Mouse (Mus musculus): ENCODE data around the gene Maml1. TPM values are rescaled to one million over a fixed set of nuclear protein-coding genes. Genes with fewer than 3 reads are reported as not detected.

Maml1 gene
- polyA plus RNA-seq, 1 experiment from 2014 or later: 3.0 TPM

DNA sequence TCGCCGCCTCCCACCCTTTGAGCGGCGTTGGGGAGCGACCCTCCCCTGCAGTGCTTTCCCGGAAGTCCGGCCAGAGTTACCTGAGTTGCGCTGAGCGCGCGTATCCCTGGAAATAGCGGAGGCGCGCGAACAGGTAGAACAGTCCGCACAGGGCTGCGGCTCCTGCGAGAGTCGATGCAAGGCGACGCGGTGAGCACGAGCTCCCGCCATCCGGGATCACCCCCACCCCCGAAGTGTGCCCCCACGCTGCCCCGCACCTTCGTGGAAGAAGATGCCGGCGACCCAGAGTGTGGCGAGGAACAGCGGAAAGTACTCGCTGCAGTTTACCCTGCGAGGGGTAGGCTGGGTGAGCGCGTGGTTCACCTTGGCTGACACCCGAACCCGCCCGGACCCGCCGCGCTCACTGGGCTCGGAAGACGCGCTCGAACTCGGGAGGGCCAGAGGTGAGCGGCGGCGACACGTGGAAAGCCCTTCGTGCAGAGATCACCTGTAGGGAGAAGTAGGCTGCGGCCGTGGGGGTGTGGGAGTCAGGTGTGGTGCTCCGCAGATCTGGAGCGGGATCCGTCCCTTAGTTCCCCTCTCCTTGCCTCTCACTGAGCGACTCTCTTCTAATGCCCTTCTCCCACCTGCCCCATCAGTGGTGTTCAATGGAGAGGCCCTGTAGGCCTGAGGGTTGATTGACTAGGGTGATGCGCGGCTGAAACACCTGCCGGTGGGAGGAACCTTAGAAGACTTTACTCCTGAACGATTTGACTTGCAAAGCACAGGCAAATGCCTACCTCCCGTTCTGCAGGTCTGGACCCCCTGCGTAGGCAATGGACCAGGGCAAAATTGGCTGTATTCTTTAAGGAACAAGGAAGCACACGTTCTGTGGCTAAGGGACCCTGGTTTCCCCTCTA lies 54.9 kb downstream of the Maml1 start:
- H3K9ac ChIP-seq (ENCODE audit: low read depth, low read length): peak overlapping the region; percentile 63

DNA sequence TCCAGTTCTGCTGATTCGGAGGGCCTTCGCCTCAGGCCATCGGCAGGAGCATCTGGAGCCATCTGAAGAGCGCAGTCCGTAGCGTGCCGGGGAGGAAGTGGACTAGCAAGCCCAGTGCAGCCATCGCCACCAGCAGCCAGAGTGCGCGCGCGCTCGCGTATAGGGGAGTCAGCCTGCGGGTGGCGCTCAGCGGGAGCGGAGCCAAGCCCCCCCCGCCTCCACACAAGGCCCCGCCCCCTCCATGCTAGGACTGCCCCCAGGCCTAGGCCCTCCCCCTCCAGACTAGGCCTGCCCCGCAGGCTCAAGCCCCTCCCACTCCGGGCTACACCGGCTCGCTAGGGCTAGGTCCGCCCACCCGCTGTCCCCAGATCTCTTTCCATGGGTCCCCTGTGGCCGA lies 55.6 kb downstream of the Maml1 start:
- peak overlapping the region; percentile 96 for H3K4me2 ChIP-seq (ENCODE audit: low read depth, low read length)
- peak overlapping the region; percentile 63 for H3K9ac ChIP-seq (ENCODE audit: low read depth, low read length)
- no peaks in the 10 kb centered on the region for H3K9me3 ChIP-seq (ENCODE audit: control insufficient read depth, low read length)
- peaks cover 18% of the 10 kb centered on the region for H3K36me3 ChIP-seq (ENCODE audit: control insufficient read depth, insufficient read depth, low read length)
- peak; percentile 94 for ATAC-seq
- H3K27ac ChIP-seq (ENCODE audit: low read length): no peak overlapping the region
- H3K27me3 ChIP-seq (replicated peaks; ENCODE audit: control insufficient read depth, insufficient read depth, low read length): no peaks in the 10 kb centered on the region
- H3K4me1 ChIP-seq (ENCODE audit: control insufficient read depth, insufficient read depth, low read length): peaks cover 20% of the 10 kb centered on the region
- 1% methylated on average over 26 of the region's 27 CpGs for WGBS
- peak overlapping the region; percentile 69 for H3K4me3 ChIP-seq (ENCODE audit: low read length)

More for the DNA sequence above, 54.9 kb downstream of the Maml1 start:
- 2% methylated on average over 66 of the region's 66 CpGs for WGBS
- peak overlapping the region; percentile 69 for H3K4me3 ChIP-seq (ENCODE audit: low read length)
- peak overlapping the region; percentile 18; the same call in 1 of the 2 replicates for H3K27ac ChIP-seq (ENCODE audit: low read length)
- H3K36me3 ChIP-seq (ENCODE audit: control insufficient read depth, insufficient read depth, low read length): peaks cover 18% of the 10 kb centered on the region
- H3K9me3 ChIP-seq (ENCODE audit: control insufficient read depth, low read length): no peaks in the 10 kb centered on the region
- peaks cover 20% of the 10 kb centered on the region for H3K4me1 ChIP-seq (ENCODE audit: control insufficient read depth, insufficient read depth, low read length)
- peak overlapping the region; percentile 96 for H3K4me2 ChIP-seq (ENCODE audit: low read depth, low read length)
- ATAC-seq: peak; percentile 43
- H3K27me3 ChIP-seq (replicated peaks; ENCODE audit: control insufficient read depth, insufficient read depth, low read length): no peaks in the 10 kb centered on the region

DNA sequence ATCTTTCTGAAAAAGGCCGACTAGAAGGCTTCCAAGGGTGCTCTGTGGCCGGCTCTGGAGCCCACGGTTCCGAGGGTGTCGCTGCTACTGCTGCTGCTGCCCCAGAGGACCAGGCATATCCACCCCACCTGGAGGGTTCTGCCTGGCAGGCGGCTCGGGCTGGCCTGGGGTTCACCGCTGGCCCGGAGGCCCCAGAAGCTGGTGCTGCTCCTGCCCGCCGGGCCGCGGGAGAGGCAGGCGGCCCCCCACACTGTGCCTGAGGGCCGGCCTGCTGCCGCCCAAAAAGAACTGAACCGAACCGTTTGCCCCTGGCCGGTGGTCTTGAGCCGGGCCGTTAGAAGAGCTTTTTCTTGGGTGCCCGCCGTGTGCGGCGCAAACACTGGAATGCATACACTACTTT lies 57.5 kb downstream of the Maml1 start:
- Histone ChIP-seq H3K9ac (ENCODE audit: low read depth, low read length) (no peak overlapping the region), H3K36me3 (ENCODE audit: control insufficient read depth, insufficient read depth, low read length) (peaks cover 18% of the 10 kb centered on the region), H3K27me3 (replicated peaks; ENCODE audit: control insufficient read depth, insufficient read depth, low read length) (no peaks in the 10 kb centered on the region), H3K4me3 (ENCODE audit: low read length) (no peak overlapping the region), H3K9me3 (ENCODE audit: control insufficient read depth, low read length) (no peaks in the 10 kb centered on the region), H3K4me1 (ENCODE audit: control insufficient read depth, insufficient read depth, low read length) (peaks cover 35% of the 10 kb centered on the region), H3K27ac (ENCODE audit: low read length) (no peak overlapping the region), H3K4me2 (ENCODE audit: low read depth, low read length) (no peak overlapping the region)
- WGBS: 96% methylated on average over 25 of the region's 25 CpGs
- ATAC-seq: no peak

DNA sequence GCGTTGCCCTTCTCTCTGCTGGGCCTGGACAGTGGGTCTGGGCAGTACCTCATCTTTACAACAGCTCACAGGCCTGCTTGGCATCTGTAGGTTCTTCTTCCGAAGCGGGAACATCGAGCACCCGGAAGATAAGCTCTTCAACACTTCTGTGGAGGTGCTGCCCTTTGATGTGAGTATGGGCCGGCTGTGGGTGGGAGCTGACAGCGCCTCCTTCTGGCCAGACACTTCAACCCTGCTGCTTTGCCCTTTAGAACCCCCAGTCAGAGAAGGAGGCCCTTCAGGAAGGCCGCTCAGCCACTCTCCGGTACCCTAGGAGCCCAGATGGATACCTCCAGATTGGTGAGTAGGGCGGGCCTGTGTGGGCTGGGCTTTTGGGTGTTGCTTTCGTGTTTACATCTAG lies 58.1 kb downstream of the Maml1 start:
- ATAC-seq: no peak
- Histone ChIP-seq H3K4me3 (ENCODE audit: low read length) (no peak overlapping the region), H3K27me3 (replicated peaks; ENCODE audit: control insufficient read depth, insufficient read depth, low read length) (no peaks in the 10 kb centered on the region), H3K4me2 (ENCODE audit: low read depth, low read length) (no peak overlapping the region), H3K9ac (ENCODE audit: low read depth, low read length) (no peak overlapping the region), H3K9me3 (ENCODE audit: control insufficient read depth, low read length) (no peaks in the 10 kb centered on the region), H3K27ac (ENCODE audit: low read length) (no peak overlapping the region), H3K4me1 (ENCODE audit: control insufficient read depth, insufficient read depth, low read length) (peaks cover 41% of the 10 kb centered on the region), H3K36me3 (ENCODE audit: control insufficient read depth, insufficient read depth, low read length) (peaks cover 18% of the 10 kb centered on the region)
- 87% methylated on average over 11 of the region's 11 CpGs for WGBS

DNA sequence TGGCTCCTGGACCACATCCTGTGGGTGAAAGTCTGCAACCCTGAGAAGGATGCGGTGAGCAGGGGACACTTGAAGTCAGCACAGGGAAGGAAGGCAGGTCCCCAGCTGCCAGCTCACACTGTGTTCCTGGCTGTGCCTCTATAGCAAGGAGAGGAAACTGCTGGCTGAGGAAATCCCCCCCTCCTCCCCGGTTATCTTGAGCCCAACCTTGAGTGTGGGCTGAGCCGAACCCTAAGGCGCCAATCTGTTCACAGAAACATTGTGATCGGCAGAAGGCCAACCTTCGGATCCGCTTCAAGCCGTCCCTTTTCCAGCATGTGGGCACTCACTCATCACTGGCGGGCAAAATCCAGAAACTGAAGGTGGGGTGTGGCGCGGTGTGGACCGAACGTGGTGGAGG lies 59.1 kb downstream of the Maml1 start:
- no peak overlapping the region for H3K4me3 ChIP-seq (ENCODE audit: low read length)
- peaks cover 18% of the 10 kb centered on the region for H3K36me3 ChIP-seq (ENCODE audit: control insufficient read depth, insufficient read depth, low read length)
- no peak overlapping the region for H3K9ac ChIP-seq (ENCODE audit: low read depth, low read length)
- H3K27ac ChIP-seq (ENCODE audit: low read length): no peak overlapping the region
- no peaks in the 10 kb centered on the region for H3K27me3 ChIP-seq (replicated peaks; ENCODE audit: control insufficient read depth, insufficient read depth, low read length)
- no peaks in the 10 kb centered on the region for H3K9me3 ChIP-seq (ENCODE audit: control insufficient read depth, low read length)
- no peak for ATAC-seq
- peaks cover 43% of the 10 kb centered on the region for H3K4me1 ChIP-seq (ENCODE audit: control insufficient read depth, insufficient read depth, low read length)
- 94% methylated on average over 13 of the region's 13 CpGs for WGBS
- H3K4me2 ChIP-seq (ENCODE audit: low read depth, low read length): no peak overlapping the region

DNA sequence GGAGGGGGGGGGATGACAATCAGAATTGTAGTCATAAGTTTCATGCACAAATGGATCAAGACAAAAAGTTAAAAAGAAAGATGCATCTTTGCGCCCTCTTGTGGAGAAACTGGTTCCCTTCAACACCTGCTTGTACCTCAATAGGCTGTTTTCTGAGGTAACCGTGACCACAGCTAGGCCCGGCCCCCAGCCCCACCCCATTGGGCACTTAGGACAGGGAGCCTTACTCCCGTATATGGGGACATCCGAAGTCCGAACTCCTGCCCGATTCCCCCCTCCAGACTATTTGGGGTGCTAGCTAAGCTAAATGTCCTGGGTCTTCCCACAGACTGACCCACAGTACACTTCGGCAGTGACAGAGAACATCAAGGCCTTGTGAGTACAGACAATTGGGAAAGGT lies 60.7 kb downstream of the Maml1 start:
- Histone ChIP-seq H3K27ac (ENCODE audit: low read length) (no peak overlapping the region), H3K4me3 (ENCODE audit: low read length) (no peak overlapping the region)

DNA sequence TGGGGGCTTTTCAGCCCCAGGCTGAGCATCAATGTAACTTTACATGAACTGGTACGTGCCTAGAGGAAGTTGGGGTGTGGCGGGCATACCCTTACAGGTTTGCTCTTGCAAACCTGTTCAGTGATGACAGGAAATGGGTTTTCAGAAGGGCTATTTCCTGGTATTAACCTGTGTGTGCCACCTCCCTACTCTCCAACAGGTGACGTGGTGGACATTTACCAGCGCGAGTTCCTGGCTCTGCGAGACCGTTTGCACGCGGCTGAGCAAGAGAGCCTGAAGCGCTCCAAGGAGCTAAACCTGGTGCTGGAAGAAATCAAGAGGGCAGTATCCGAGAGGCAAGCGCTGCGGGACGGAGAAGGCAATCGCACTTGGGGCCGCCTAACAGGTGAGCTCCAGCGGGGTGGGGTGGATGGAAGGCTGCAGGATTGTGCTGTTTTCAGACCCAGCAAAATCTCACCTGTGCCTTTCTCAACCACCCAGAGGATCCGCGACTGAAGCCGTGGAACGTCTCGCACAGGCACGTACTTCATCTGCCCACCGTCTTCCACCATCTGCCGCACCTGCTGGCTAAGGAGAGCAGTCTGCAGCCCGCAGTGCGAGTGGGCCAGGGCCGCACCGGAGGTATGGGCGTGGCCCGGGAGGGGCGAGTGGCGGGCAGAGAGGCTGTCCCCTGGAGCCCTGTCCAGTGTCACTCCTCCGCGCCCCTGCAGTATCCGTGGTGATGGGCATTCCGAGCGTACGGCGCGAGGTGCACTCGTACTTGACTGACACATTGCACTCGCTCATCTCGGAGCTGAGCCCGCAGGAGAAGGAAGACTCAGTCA lies 61.4 kb downstream of the Maml1 start:
- Histone ChIP-seq H3K9ac (ENCODE audit: low read depth, low read length) (no peak overlapping the region), H3K36me3 (ENCODE audit: control insufficient read depth, insufficient read depth, low read length) (peaks cover 18% of the 10 kb centered on the region), H3K27me3 (replicated peaks; ENCODE audit: control insufficient read depth, insufficient read depth, low read length) (no peaks in the 10 kb centered on the region), H3K9me3 (ENCODE audit: control insufficient read depth, low read length) (no peaks in the 10 kb centered on the region), H3K4me3 (ENCODE audit: low read length) (peak overlapping the region; percentile 21; the same call in 1 of the 2 replicates), H3K4me1 (ENCODE audit: control insufficient read depth, insufficient read depth, low read length) (peaks cover 48% of the 10 kb centered on the region), H3K27ac (ENCODE audit: low read length) (peak overlapping the region; percentile 34; the same call in 1 of the 2 replicates), H3K4me2 (ENCODE audit: low read depth, low read length) (peak overlapping the region; percentile 42)
- WGBS: 37% methylated on average over 45 of the region's 45 CpGs
- peak; percentile 26; the same call in 1 of the 2 replicates for ATAC-seq

More for the DNA sequence above, 60.7 kb downstream of the Maml1 start:
- H3K4me1 ChIP-seq (ENCODE audit: control insufficient read depth, insufficient read depth, low read length): peaks cover 48% of the 10 kb centered on the region
- no peaks in the 10 kb centered on the region for H3K9me3 ChIP-seq (ENCODE audit: control insufficient read depth, low read length)
- peaks cover 18% of the 10 kb centered on the region for H3K36me3 ChIP-seq (ENCODE audit: control insufficient read depth, insufficient read depth, low read length)
- 25% methylated on average over 8 of the region's 8 CpGs for WGBS
- no peaks in the 10 kb centered on the region for H3K27me3 ChIP-seq (replicated peaks; ENCODE audit: control insufficient read depth, insufficient read depth, low read length)
- peak overlapping the region; percentile 42 for H3K4me2 ChIP-seq (ENCODE audit: low read depth, low read length)
- no peak overlapping the region for H3K9ac ChIP-seq (ENCODE audit: low read depth, low read length)
- no peak for ATAC-seq

DNA sequence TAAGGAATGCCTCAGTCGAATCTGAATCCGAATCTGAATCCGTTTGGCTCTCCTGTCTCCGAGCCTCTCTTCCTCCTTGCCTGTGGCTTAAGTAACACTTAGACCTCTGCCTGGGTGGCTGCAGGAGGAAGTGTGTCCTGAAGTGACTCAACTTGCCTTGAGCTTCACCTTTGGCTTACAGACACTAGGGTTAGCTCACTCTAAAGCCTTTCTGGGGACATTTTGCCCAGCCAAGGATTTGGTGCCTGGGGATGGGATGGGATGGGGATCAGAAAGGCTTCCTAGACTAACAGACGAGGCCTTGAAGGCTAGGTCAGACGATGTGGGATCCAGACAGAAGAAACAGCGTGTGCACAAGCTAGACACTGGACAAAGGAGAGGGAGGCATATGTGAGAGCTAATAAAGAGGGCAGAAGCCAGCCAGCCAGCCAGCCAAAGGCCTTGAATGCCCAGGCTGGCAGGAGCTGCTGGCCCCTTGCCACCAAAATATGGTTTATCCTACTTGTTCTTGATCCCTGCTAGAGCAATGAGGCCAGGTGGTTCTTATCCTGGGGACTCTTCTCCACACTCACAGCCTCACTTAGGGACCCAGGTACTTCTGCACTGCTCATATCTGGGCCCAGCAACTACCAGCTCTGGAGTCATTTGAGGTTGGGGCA lies 62.7 kb downstream of the Maml1 start:
- H3K27ac ChIP-seq (ENCODE audit: low read length): no peak overlapping the region
- no peak overlapping the region for H3K4me2 ChIP-seq (ENCODE audit: low read depth, low read length)
- 62% methylated on average over 7 of the region's 7 CpGs for WGBS

DNA sequence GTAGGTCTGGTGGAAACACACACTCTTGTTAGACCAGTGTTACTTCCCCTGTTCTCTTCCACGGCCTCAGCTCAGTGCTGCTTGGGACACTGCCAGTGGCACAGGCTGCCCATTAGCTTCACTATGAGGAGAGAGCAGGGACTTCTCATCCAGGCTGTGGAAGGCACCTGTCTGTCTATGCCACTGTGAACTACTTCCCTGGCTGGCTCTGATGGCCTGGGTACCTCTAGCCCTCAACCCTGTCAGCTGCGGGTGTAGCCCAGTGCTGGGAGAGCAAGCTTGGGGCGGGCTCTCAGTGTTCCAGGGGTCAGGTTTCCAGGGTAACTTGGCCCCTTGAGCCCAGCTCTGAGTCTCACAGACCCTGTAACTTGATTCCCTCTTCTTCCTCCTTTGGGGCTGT lies 63.3 kb downstream of the Maml1 start:
- Histone ChIP-seq H3K9ac (ENCODE audit: low read depth, low read length) (no peak overlapping the region), H3K4me1 (ENCODE audit: control insufficient read depth, insufficient read depth, low read length) (peaks cover 48% of the 10 kb centered on the region), H3K9me3 (ENCODE audit: control insufficient read depth, low read length) (no peaks in the 10 kb centered on the region), H3K27me3 (replicated peaks; ENCODE audit: control insufficient read depth, insufficient read depth, low read length) (no peaks in the 10 kb centered on the region), H3K27ac (ENCODE audit: low read length) (no peak overlapping the region), H3K4me2 (ENCODE audit: low read depth, low read length) (no peak overlapping the region), H3K36me3 (ENCODE audit: control insufficient read depth, insufficient read depth, low read length) (peaks cover 10% of the 10 kb centered on the region), H3K4me3 (ENCODE audit: low read length) (no peak overlapping the region)
- 53% methylated on average over 3 of the region's 3 CpGs for WGBS
- ATAC-seq: no peak

More for the DNA sequence above, 62.7 kb downstream of the Maml1 start:
- no peak for ATAC-seq
- peaks cover 16% of the 10 kb centered on the region for H3K36me3 ChIP-seq (ENCODE audit: control insufficient read depth, insufficient read depth, low read length)
- no peak overlapping the region for H3K4me3 ChIP-seq (ENCODE audit: low read length)
- no peaks in the 10 kb centered on the region for H3K9me3 ChIP-seq (ENCODE audit: control insufficient read depth, low read length)
- no peak overlapping the region for H3K9ac ChIP-seq (ENCODE audit: low read depth, low read length)
- no peaks in the 10 kb centered on the region for H3K27me3 ChIP-seq (replicated peaks; ENCODE audit: control insufficient read depth, insufficient read depth, low read length)
- H3K4me1 ChIP-seq (ENCODE audit: control insufficient read depth, insufficient read depth, low read length): peaks cover 48% of the 10 kb centered on the region

Measured in intestine, embryonic 16.5 days (tissue).